Mouse (Mus musculus): ENCODE data around the gene Phactr2. TPM values are rescaled to one million over a fixed set of nuclear protein-coding genes. Genes with fewer than 3 reads are reported as not detected.

The Phactr2 gene
- polyA plus RNA-seq, 1 experiment from 2014 or later = 21.7 TPM

- WGBS = 91% methylated on average over 5 of the region's 5 CpGs
Measured at GRCm38 (mm10) chr10:13359846-13360245, 114.4 kb downstream of the Phactr2 start.

GRCm38 (mm10) chr10:13358679-13359078 lies 115.5 kb downstream of the Phactr2 start:
- no peaks in the 10 kb centered on the region for H3K4me1 ChIP-seq (replicated peaks)
- H3K9me3 ChIP-seq = no peaks in the 10 kb centered on the region
- H3K36me3 ChIP-seq = no peaks in the 10 kb centered on the region
- no peak overlapping the region for H3K4me2 ChIP-seq
- no peak overlapping the region for H3K27ac ChIP-seq
- WGBS = 56% methylated on average over 3 of the region's 3 CpGs
- no peak overlapping the region for H3K4me3 ChIP-seq (replicated peaks)
- no peaks in the 10 kb centered on the region for H3K27me3 ChIP-seq
- no peak for ATAC-seq (ENCODE audit: insufficient number of reproducible peaks, insufficient read depth, low FRiP score, low TSS enrichment, low read depth)
- no peak overlapping the region for H3K9ac ChIP-seq (replicated peaks)

More at GRCm38 (mm10) chr10:13359846-13360245, 114.4 kb downstream of the Phactr2 start:
- Histone ChIP-seq H3K9ac (replicated peaks) (no peak overlapping the region), H3K9me3 (no peaks in the 10 kb centered on the region), H3K4me1 (replicated peaks) (no peaks in the 10 kb centered on the region), H3K27ac (no peak overlapping the region), H3K36me3 (no peaks in the 10 kb centered on the region), H3K4me3 (replicated peaks) (no peak overlapping the region), H3K4me2 (no peak overlapping the region), H3K27me3 (no peaks in the 10 kb centered on the region)
- ATAC-seq (ENCODE audit: insufficient number of reproducible peaks, insufficient read depth, low FRiP score, low TSS enrichment, low read depth) = no peak

DNA sequence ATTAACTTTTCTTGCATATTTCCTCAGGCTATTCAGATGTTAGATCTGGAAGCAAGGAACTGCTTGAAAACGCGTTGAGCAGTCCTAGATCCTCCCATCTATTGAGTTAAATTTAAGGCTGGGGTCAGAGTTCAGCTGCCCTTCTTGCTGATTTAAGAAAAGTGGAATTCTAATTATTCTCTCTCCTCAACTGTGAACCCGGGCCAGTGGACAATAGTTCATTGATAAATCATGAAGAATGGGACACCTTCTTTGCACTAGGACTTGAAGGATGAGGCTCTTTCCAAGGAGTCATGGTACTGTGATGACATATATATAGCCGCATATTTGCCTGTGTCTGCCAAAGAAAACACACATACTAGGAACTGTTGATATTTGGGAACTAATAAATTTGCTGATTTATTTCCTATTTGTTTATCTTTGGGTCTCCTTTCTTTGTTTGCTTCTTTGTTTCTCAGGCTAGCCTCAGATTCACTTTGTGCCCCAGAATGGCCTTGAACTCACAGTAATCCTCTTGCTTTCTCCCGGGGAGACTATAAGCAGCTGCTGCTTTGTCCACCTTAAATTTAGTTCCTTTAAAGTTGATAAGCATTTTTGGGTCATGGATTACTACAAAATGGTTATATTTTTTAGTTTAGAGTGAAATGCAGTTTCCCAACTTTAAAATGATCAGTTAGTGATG lies 127.5 kb downstream of the Phactr2 start:
- no peak for ATAC-seq (ENCODE audit: insufficient number of reproducible peaks, insufficient read depth, low FRiP score, low TSS enrichment, low read depth)
- Histone ChIP-seq H3K4me1 (replicated peaks) (no peaks in the 10 kb centered on the region), H3K4me2 (no peak overlapping the region), H3K27ac (no peak overlapping the region), H3K4me3 (replicated peaks) (no peak overlapping the region), H3K9ac (replicated peaks) (no peak overlapping the region), H3K27me3 (no peaks in the 10 kb centered on the region), H3K9me3 (no peaks in the 10 kb centered on the region), H3K36me3 (no peaks in the 10 kb centered on the region)
- 61% methylated on average over 5 of the region's 5 CpGs for WGBS

DNA sequence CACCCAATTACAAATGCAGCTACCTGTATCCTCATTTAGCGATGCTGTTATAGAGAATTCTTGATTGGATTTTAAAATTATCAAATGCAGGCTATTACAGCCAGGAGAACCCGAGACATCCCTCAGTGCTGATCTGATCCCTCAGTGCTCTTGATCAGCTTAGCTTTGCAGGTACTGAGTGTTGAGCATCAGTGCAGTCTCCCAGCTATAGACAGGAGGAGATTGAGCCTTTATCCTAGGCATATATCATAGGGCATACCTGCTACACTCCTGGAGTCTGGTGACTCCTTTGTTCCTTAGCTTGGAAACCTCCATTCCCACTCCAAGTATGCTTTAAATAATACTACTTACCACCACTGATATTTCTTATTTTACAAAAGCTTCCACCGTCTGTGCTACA lies 133.6 kb downstream of the Phactr2 start:
- no peaks in the 10 kb centered on the region for H3K9me3 ChIP-seq
- H3K27me3 ChIP-seq = no peaks in the 10 kb centered on the region
- no peaks in the 10 kb centered on the region for H3K4me1 ChIP-seq (replicated peaks)
- no peak overlapping the region for H3K4me2 ChIP-seq
- 77% methylated on average over 3 of the region's 3 CpGs for WGBS
- H3K36me3 ChIP-seq = no peaks in the 10 kb centered on the region
- no peak overlapping the region for H3K4me3 ChIP-seq (replicated peaks)
- no peak overlapping the region for H3K27ac ChIP-seq
- no peak overlapping the region for H3K9ac ChIP-seq (replicated peaks)
- ATAC-seq (ENCODE audit: insufficient number of reproducible peaks, insufficient read depth, low FRiP score, low TSS enrichment, low read depth) = no peak

DNA sequence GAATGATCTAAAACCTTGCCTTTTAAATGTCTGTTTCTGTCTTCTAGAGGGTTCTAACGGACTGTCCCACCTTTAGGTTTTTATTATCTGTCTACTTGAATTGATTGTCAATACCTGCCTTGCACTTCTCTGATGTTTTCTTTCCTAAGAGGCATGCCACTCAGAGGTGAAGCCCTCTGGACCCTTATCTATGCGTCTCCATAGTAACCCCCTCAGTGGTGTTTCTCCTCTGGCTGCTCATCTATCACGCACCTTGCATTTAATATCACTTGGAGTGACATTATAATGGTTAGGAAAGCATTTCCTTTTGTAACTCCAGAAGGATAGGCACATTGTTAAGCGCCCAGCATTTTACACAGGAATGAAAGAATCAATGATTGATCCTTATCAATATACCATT lies 137.2 kb downstream of the Phactr2 start:
- H3K27me3 ChIP-seq = no peaks in the 10 kb centered on the region
- no peak overlapping the region for H3K9ac ChIP-seq (replicated peaks)
- H3K9me3 ChIP-seq = no peaks in the 10 kb centered on the region
- no peaks in the 10 kb centered on the region for H3K36me3 ChIP-seq
- ATAC-seq (ENCODE audit: insufficient number of reproducible peaks, insufficient read depth, low FRiP score, low TSS enrichment, low read depth) = no peak
- H3K27ac ChIP-seq = no peak overlapping the region
- WGBS = 67% methylated on average over 4 of the region's 4 CpGs
- H3K4me3 ChIP-seq (replicated peaks) = no peak overlapping the region
- H3K4me2 ChIP-seq = no peak overlapping the region
- no peaks in the 10 kb centered on the region for H3K4me1 ChIP-seq (replicated peaks)

GRCm38 (mm10) chr10:13335814-13336213 lies 138.4 kb downstream of the Phactr2 start:
- Histone ChIP-seq H3K27ac (no peak overlapping the region), H3K36me3 (no peaks in the 10 kb centered on the region), H3K9ac (replicated peaks) (no peak overlapping the region), H3K9me3 (no peaks in the 10 kb centered on the region), H3K4me3 (replicated peaks) (no peak overlapping the region), H3K27me3 (no peaks in the 10 kb centered on the region), H3K4me2 (no peak overlapping the region), H3K4me1 (replicated peaks) (no peaks in the 10 kb centered on the region)
- ATAC-seq (ENCODE audit: insufficient number of reproducible peaks, insufficient read depth, low FRiP score, low TSS enrichment, low read depth) = no peak
- 61% methylated on average over 6 of the region's 6 CpGs for WGBS

DNA sequence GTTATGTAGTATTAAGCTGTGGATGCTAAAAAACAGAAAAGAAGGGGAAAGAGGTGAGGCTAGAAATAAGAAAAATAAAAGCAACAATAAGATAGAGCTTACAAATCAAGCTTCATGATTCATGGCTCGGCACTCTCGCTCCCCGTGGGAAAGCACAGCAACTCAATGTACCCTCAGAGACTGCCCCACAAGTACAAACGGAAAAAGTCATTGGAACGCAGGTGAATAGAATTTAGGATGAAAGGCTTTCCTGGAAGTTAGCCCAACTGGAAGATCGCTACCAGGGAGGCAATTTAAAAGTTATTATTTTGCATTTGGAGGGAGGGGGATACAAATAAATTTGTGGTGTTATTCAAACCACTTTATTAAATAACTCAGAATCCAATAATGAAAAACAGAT lies 138.9 kb downstream of the Phactr2 start:
- H3K36me3 ChIP-seq = no peaks in the 10 kb centered on the region
- H3K27ac ChIP-seq = no peak overlapping the region
- no peaks in the 10 kb centered on the region for H3K27me3 ChIP-seq
- H3K9ac ChIP-seq (replicated peaks) = no peak overlapping the region
- no peaks in the 10 kb centered on the region for H3K9me3 ChIP-seq
- H3K4me2 ChIP-seq = no peak overlapping the region
- no peak for ATAC-seq (ENCODE audit: insufficient number of reproducible peaks, insufficient read depth, low FRiP score, low TSS enrichment, low read depth)
- no peak overlapping the region for H3K4me3 ChIP-seq (replicated peaks)
- H3K4me1 ChIP-seq (replicated peaks) = no peaks in the 10 kb centered on the region
- WGBS = 48% methylated on average over 6 of the region's 6 CpGs

DNA sequence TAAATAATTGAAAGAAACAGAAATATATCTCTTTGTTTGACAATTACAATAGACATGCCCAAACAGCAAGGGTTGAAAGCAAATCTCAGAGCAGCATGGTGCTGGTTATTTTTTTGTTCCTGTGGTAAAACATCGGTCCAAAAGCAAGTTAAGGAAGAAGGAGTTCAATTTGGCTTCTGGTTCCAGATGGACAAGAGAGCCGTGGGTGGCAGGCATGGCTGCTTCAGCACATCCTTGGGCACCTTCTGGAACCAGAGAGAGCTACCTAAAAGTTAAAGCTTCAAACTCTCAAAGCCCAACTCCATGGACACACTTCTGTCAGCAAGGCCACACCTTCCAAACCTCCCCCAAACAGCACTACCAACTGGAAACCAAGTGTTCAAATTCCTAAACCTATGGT lies 140.4 kb downstream of the Phactr2 start:
- Histone ChIP-seq H3K36me3 (no peaks in the 10 kb centered on the region), H3K4me1 (replicated peaks) (no peaks in the 10 kb centered on the region), H3K4me3 (replicated peaks) (no peak overlapping the region), H3K27me3 (no peaks in the 10 kb centered on the region), H3K9ac (replicated peaks) (no peak overlapping the region), H3K9me3 (no peaks in the 10 kb centered on the region), H3K4me2 (no peak overlapping the region), H3K27ac (no peak overlapping the region)
- no peak for ATAC-seq (ENCODE audit: insufficient number of reproducible peaks, insufficient read depth, low FRiP score, low TSS enrichment, low read depth)
- 83% methylated on average over 2 of the region's 2 CpGs for WGBS

GRCm38 (mm10) chr10:13332985-13333384 lies 141.2 kb downstream of the Phactr2 start:
- no peaks in the 10 kb centered on the region for H3K36me3 ChIP-seq
- H3K4me3 ChIP-seq (replicated peaks) = no peak overlapping the region
- no peak overlapping the region for H3K27ac ChIP-seq
- no peak overlapping the region for H3K9ac ChIP-seq (replicated peaks)
- no peaks in the 10 kb centered on the region for H3K4me1 ChIP-seq (replicated peaks)
- 32% methylated on average over 2 of the region's 2 CpGs for WGBS
- H3K4me2 ChIP-seq = no peak overlapping the region
- H3K27me3 ChIP-seq = no peaks in the 10 kb centered on the region
- H3K9me3 ChIP-seq = no peaks in the 10 kb centered on the region
- no peak for ATAC-seq (ENCODE audit: insufficient number of reproducible peaks, insufficient read depth, low FRiP score, low TSS enrichment, low read depth)

DNA sequence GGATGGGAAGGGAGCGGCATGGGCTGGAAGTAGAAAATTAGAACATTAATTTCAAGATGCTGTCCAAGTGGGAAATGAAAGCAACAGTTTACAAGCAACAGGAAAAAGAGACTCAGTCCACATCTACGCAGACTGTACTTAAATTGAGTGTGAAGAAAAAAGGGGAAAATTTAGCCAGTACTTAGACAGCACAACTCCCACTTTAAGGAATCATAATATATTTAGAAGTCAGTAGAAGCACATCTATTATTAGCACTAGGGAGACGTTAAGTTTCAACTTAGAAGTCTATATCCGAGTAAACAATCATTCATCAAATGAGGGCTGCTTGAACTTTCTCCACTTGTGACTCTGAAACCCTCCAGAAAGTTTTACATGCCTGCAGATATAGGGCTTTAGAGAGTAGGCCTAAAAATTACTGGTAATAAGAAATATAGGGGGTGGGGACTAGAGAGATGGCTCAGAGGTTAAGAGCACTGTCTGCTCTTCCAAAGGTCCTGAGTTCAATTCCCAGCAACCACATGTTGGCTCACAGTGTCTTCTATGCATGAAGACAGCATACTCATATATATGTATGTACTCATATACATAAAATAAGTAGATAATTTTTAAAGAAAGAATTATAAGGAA lies 142.7 kb downstream of the Phactr2 start:
- 74% methylated on average over 4 of the region's 4 CpGs for WGBS
- H3K27ac ChIP-seq = no peak overlapping the region
- H3K9ac ChIP-seq (replicated peaks) = no peak overlapping the region
- no peak overlapping the region for H3K4me3 ChIP-seq (replicated peaks)
- H3K4me2 ChIP-seq = no peak overlapping the region
- no peaks in the 10 kb centered on the region for H3K27me3 ChIP-seq
- ATAC-seq (ENCODE audit: insufficient number of reproducible peaks, insufficient read depth, low FRiP score, low TSS enrichment, low read depth) = no peak
- no peaks in the 10 kb centered on the region for H3K9me3 ChIP-seq
- no peaks in the 10 kb centered on the region for H3K36me3 ChIP-seq
- H3K4me1 ChIP-seq (replicated peaks) = no peaks in the 10 kb centered on the region

DNA sequence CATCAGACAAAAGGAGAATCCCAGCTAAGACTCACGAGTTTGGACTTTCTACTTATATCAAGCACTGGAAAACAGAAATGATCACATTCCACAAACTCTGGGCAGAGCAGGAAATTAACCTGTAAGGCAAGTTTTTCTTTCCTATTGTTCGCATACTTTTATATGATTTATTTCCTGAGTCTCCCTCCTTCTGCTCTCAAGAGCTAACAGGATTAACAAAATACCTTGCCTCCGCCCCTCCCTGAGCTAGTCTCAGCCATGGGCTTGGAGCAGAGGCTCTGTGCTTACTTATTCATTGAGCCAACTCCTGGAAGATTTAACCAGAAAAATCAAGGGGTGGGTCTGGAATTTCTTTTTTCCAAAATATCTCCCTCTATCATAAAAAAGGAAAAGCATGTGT lies 145.6 kb downstream of the Phactr2 start:
- Histone ChIP-seq H3K36me3 (no peaks in the 10 kb centered on the region), H3K4me3 (replicated peaks) (no peak overlapping the region), H3K27ac (no peak overlapping the region; the same call in 1 of the 2 replicates), H3K27me3 (no peaks in the 10 kb centered on the region), H3K4me1 (replicated peaks) (no peaks in the 10 kb centered on the region; the same call in 1 of the 2 replicates), H3K9ac (replicated peaks) (no peak overlapping the region), H3K9me3 (no peaks in the 10 kb centered on the region), H3K4me2 (no peak overlapping the region)
- ATAC-seq (ENCODE audit: insufficient number of reproducible peaks, insufficient read depth, low FRiP score, low TSS enrichment, low read depth) = no peak
- 58% methylated on average over 3 of the region's 3 CpGs for WGBS
